20 mouse cellular contexts compared by ENCODE assay signal in the genomic region with DNA sequence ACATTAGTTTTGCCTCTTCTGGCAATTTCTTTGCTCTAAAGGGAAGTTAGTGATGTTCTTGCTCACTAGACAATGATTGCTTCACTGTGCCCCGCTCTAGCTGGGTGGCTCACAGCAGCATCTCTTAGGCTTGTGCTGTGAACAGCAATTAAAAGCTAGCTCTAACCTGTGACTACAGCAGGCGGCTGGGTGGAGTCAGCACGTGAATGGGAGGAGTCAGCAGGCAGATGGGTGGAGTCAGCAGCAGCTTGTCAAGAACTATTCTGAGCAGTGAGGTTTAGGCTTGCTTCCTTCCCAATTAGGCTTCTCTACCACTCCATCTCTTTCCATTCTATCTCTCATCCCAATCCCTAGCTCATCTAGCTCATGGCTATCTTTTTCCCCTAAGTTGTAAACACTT.
A peak's percentile ranks its signal among the peaks of the same experiment; 100 is the strongest.
DNase-seq lines count a peak whose midpoint lies in the region; ATAC-seq and TF ChIP-seq lines count a peak whose summit lies in the region.
"Had no signal": no experiment of that assay in that cellular context is flagged by ENCODE, and none has a peak within 500 bp of the region (broad histone marks: within the 10 kb centered on the region; RNA-seq: fewer than 3 reads in every experiment).

No protein-coding gene starts in this region.

- H3K9ac ChIP-seq in lung, embryonic 14.5 days = no peak overlapping the region
- no peak overlapping the region for H3K9ac ChIP-seq in neural tube, embryonic 15.5 days (replicated peaks)
- H3K9ac ChIP-seq: embryonic facial prominence, embryonic 12.5 days; forebrain, postnatal 0 days; heart, embryonic 13.5 days; hindbrain, embryonic 14.5 days; liver, embryonic 15.5 days had no signal

- no peaks in the 10 kb centered on the region for H3K9me3 ChIP-seq in lung, embryonic 14.5 days (ENCODE audit: low read depth, low read length)
- H3K9me3 ChIP-seq in neural tube, embryonic 15.5 days (replicated peaks) = no peaks in the 10 kb centered on the region
- H3K9me3 ChIP-seq: embryonic facial prominence, embryonic 12.5 days; heart, embryonic 13.5 days; liver, embryonic 15.5 days had no signal

- H3K36me3 ChIP-seq in lung, embryonic 14.5 days (ENCODE audit: insufficient read depth) = no peaks in the 10 kb centered on the region
- H3K36me3 ChIP-seq in neural tube, embryonic 15.5 days = peaks cover 21% of the 10 kb centered on the region
- H3K36me3 ChIP-seq: embryonic facial prominence, embryonic 12.5 days; heart, embryonic 13.5 days; liver, embryonic 15.5 days had no signal

- TF ChIP-seq CTCF in lung, embryonic 14.5 days (IDR thresholded peaks at IDR 0.05; ENCODE audit: low read depth) = no peak

- 28% methylated on average over 3 of the region's 3 CpGs for WGBS in lung, embryonic 14.5 days
- 34% methylated on average over 3 of the region's 3 CpGs for WGBS in neural tube, embryonic 15.5 days

- ATAC-seq in CD4-positive, CD25-positive, alpha-beta regulatory T cell, adult 4 months = no peak
- no peak for ATAC-seq in lung, embryonic 14.5 days (ENCODE audit: insufficient read depth)
- ATAC-seq in megakaryocyte-erythroid progenitor cell, adult 5-6 weeks (replicated peaks; ENCODE audit: low FRiP score, low TSS enrichment, poor library complexity, severe bottlenecking) = peak; percentile 70; the same call in 1 of the 2 replicates
- no peak for ATAC-seq in neural tube, embryonic 15.5 days (ENCODE audit: low FRiP score)
- ATAC-seq in cerebellum, adult (ENCODE audit: insufficient number of reproducible peaks, low FRiP score, low TSS enrichment) = no peak
- ATAC-seq: forebrain, postnatal 0 days; Patski had no signal

- DNase-seq in CD4-positive, CD25-positive, alpha-beta regulatory T cell, adult 2 months (ENCODE audit: low read depth, low spot score) = peak; percentile 31
- peak; percentile 9 for DNase-seq in lung, embryonic 14.5 days
- DNase-seq in lung, postnatal 36 days = no peak
- peak; percentile 30 for DNase-seq in c-Kit-positive CD71-positive TER-119-negative erythroid progenitor cells, embryonic 14.5 days (ENCODE audit: low read depth)
- DNase-seq: adrenal gland, postnatal 25 days; cerebellum, adult 9-10 months; forebrain, postnatal 0 days; heart, adult 11 months; heart, postnatal 36 days; lung, postnatal 10 days had no signal

- H3K4me3 ChIP-seq in lung, embryonic 14.5 days (ENCODE audit: low read depth, low read length) = no peak overlapping the region
- H3K4me3 ChIP-seq in neural tube, embryonic 15.5 days (replicated peaks) = no peak overlapping the region
- H3K4me3 ChIP-seq: embryonic facial prominence, embryonic 12.5 days; heart, embryonic 13.5 days; liver, embryonic 15.5 days; megakaryocyte, embryonic 14.5 days had no signal

- H3K4me2 ChIP-seq in lung, embryonic 14.5 days = no peak overlapping the region
- H3K4me2 ChIP-seq in neural tube, embryonic 15.5 days = no peak overlapping the region
- H3K4me2 ChIP-seq: embryonic facial prominence, embryonic 12.5 days; heart, embryonic 13.5 days; hindbrain, embryonic 14.5 days; liver, embryonic 15.5 days had no signal

- H3K27me3 ChIP-seq in lung, embryonic 14.5 days (ENCODE audit: insufficient read depth, low read length) = no peaks in the 10 kb centered on the region
- no peaks in the 10 kb centered on the region for H3K27me3 ChIP-seq in neural tube, embryonic 15.5 days (replicated peaks)
- H3K27me3 ChIP-seq: embryonic facial prominence, embryonic 12.5 days; heart, embryonic 13.5 days; liver, embryonic 15.5 days had no signal

- H3K4me1 ChIP-seq in lung, embryonic 14.5 days (ENCODE audit: insufficient read depth) = no peaks in the 10 kb centered on the region
- H3K4me1 ChIP-seq in neural tube, embryonic 15.5 days = no peaks in the 10 kb centered on the region
- H3K4me1 ChIP-seq: heart, embryonic 13.5 days; liver, embryonic 15.5 days had no signal

- H3K27ac ChIP-seq in lung, embryonic 14.5 days (ENCODE audit: low read depth) = no peak overlapping the region
- H3K27ac ChIP-seq in neural tube, embryonic 15.5 days (replicated peaks) = no peak overlapping the region
- H3K27ac ChIP-seq: embryonic facial prominence, embryonic 12.5 days; heart, embryonic 13.5 days; hindbrain, embryonic 14.5 days; liver, embryonic 15.5 days had no signal
